Mouse (Mus musculus) pancreas, adult 10 weeks (tissue): ENCODE results near the gene F2rl1. TPM values are rescaled to one million over a fixed set of nuclear protein-coding genes. Genes with fewer than 3 reads are reported as not detected.

Experiments used
- polyA plus RNA-seq: library from polyadenylated mRNA; stranded (reverse); fragments of 350-450 nt; fragmentation: Illumina TruSeq; extraction: RNeasy Lipid Tissue Mini Kit (QIAGEN cat#74804); gene quantifications from one replicate; pipeline ENCODE4 v1.2.3, GENCODE M21; 2015; ENCODE audit warnings: low read depth, low replicate concordance; ENCODE audit not compliant: insufficient read depth

F2rl1 gene
- 1.6 TPM for polyA plus RNA-seq

GRCm38 (mm10) chr13:95524674-95525491 lies at the start of gene F2rl1:
Gene F2rl1 (minus strand): TSS chr13:95525227.

GRCm38 (mm10) chr13:95478671-95479413 lies 46.2 kb downstream of the F2rl1 start, which contains the start of gene S100z:
Gene S100z (minus strand): TSS chr13:95478721.

Other genes starting within 250 kb of the F2rl1 start
- gene Zbed3, start 201.6 kb downstream of the F2rl1 start, polyA plus RNA-seq = 6.2 TPM
- gene Aggf1, start 149.9 kb downstream of the F2rl1 start, polyA plus RNA-seq = 6.5 TPM
- not detected for gene Crhbp, start 80.3 kb downstream of the F2rl1 start, polyA plus RNA-seq
- not detected for gene S100z, start 46.5 kb downstream of the F2rl1 start, polyA plus RNA-seq
- 4.3 TPM for gene F2r, start 93.3 kb upstream of the F2rl1 start, polyA plus RNA-seq
- gene F2rl2, start 171.6 kb upstream of the F2rl1 start, polyA plus RNA-seq = not detected